Mouse (Mus musculus) liver, embryonic 14.5 days (tissue): ENCODE measurements around the gene Hmbs.

Experiments used
- CTCF ChIP-seq: IDR thresholded peaks from 2 replicates; pipeline ENCODE4 v1.5.1; 2016; ENCODE audit warnings: antibody characterized with exemption, low read depth, control low read depth
- EP300 ChIP-seq: IDR thresholded peaks from 2 replicates; pipeline ENCODE4 v1.6.1; 2016; ENCODE audit warnings: antibody characterized with exemption, low read depth

DNA sequence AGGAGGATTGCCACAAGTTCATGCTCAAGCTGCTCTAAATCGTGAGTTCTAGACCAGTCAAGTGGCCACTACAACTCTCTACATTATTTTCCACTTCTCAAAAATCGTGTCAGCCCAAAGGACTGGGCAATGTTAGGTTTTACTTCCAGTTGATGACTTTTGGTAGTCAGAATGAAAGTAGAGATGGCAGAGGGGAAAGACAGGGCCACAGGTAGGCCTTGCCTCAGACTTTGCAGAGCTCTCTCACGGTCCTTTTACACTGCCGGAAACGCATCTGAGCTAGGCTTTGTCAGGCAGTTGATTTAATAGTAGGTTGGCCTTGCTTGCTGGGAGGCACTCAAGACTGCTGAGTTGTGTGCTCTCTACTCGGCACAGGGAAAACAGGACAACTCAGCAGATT is 19.9 kb downstream of the Hmbs start:
- TF ChIP-seq CTCF = no peak
- no peak for TF ChIP-seq EP300
